Mouse (Mus musculus) gastrocnemius, postnatal 4 days (tissue): ENCODE measurements around the gene Thnsl2. TPM values are rescaled to one million over a fixed set of nuclear protein-coding genes. Genes with fewer than 3 reads are reported as not detected.
A peak's percentile ranks its signal among the peaks of the same experiment; 100 is the strongest.

Source experiments
- DNase-seq, 2 experiments: peaks; one replicate each; pipeline ENCODE4 v3.0.0; 2021 to 2022; ENCODE audit warnings: low spot score in 2 of 2, mixed read lengths in 2 of 2
- total RNA-seq, 2 experiments: library from RNA; stranded (reverse); gene quantifications; 2 replicates each; pipeline ENCODE4 v1.2.3; 2021

Gene Thnsl2
- total RNA-seq, 2 experiments from 2014 or later = 7.1 to 7.9 TPM

- DNase-seq = no peak
These were observed 9.2 kb downstream of the Thnsl2 start for GRCm38 (mm10) chr6:71135031-71135430.

GRCm38 (mm10) chr6:71133559-71133958, 10.7 kb downstream of the Thnsl2 start:
- DNase-seq = no peak

- DNase-seq = no peak
These were observed 13.2 kb downstream of the Thnsl2 start for GRCm38 (mm10) chr6:71131038-71131437.

GRCm38 (mm10) chr6:71130269-71130668, 14.0 kb downstream of the Thnsl2 start:
- no peak for DNase-seq

- DNase-seq = no peak
These were observed 15.2 kb downstream of the Thnsl2 start for GRCm38 (mm10) chr6:71129071-71129470.

- DNase-seq = no peak
These were observed 17.9 kb downstream of the Thnsl2 start for GRCm38 (mm10) chr6:71126290-71126689.

GRCm38 (mm10) chr6:71125043-71125893, 19.0 kb downstream of the Thnsl2 start:
- peak; percentile 39 to 65 for DNase-seq

GRCm38 (mm10) chr6:71119577-71120254, 24.5 kb downstream of the Thnsl2 start:
- no peak for DNase-seq

GRCm38 (mm10) chr6:71111419-71112113, 32.7 kb downstream of the Thnsl2 start:
- DNase-seq = no peak

GRCm38 (mm10) chr6:71106170-71106945, 37.9 kb downstream of the Thnsl2 start:
- DNase-seq = no peak

GRCm38 (mm10) chr6:71096126-71096525, 48.1 kb downstream of the Thnsl2 start:
- no peak for DNase-seq

GRCm38 (mm10) chr6:71094693-71095092, 49.5 kb downstream of the Thnsl2 start:
- no peak for DNase-seq

GRCm38 (mm10) chr6:71093686-71094085, 50.6 kb downstream of the Thnsl2 start:
- DNase-seq = no peak

GRCm38 (mm10) chr6:71090475-71090874, 53.8 kb downstream of the Thnsl2 start:
- no peak for DNase-seq

GRCm38 (mm10) chr6:71089735-71090134, 54.5 kb downstream of the Thnsl2 start:
- DNase-seq = no peak

GRCm38 (mm10) chr6:71088992-71089391, 55.2 kb downstream of the Thnsl2 start:
- no peak for DNase-seq

GRCm38 (mm10) chr6:71083441-71083840, 60.8 kb downstream of the Thnsl2 start:
- no peak for DNase-seq

- DNase-seq = no peak
These were observed 62.2 kb downstream of the Thnsl2 start for GRCm38 (mm10) chr6:71082084-71082483.

GRCm38 (mm10) chr6:71081230-71081629, 63.0 kb downstream of the Thnsl2 start:
- DNase-seq = no peak
